Mouse (Mus musculus): ENCODE measurements at regions not wholly inside any gene's neighbourhood (a gene's known extent, or its start where the extent isn't known, plus 50 kb on each side); places are given as distances from the start of the nearest gene placed in this dataset.

DNA sequence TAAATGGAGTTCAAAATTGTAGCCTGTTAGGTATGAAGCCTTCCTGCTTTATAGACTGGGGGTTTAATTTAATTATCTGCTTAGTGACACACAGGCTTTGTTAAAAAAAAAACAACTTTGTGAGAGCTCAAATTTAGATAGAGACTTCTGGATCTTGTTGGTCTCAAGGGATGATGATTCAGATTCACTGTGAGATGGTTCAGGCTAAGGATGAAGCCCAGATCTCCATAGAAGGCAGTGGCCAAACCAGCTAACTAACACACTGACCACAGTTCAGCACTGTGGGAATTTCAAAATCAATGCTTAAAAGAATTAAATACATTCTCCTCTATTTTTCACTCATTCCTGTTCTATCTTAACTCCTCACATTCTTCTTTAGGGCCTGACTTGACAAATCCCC, 395.7 kb upstream of the Zeb2 start:
- no peak for DNase-seq (ENCODE audit: low read depth, low spot score)

- DNase-seq (ENCODE audit: low read depth, low spot score): no peak
These were observed 394.6 kb upstream of the Zeb2 start for GRCm38 (mm10) chr2:45511791-45512190.

- DNase-seq (ENCODE audit: low read depth, low spot score): no peak
These were observed 387.3 kb upstream of the Zeb2 start for GRCm38 (mm10) chr2:45504468-45504867.

GRCm38 (mm10) chr2:45493656-45494055, 376.5 kb upstream of the Zeb2 start:
- no peak for DNase-seq (ENCODE audit: low read depth, low spot score)

- no peak for DNase-seq (ENCODE audit: low read depth, low spot score)
These were observed 369.3 kb upstream of the Zeb2 start for GRCm38 (mm10) chr2:45486530-45486929.

DNA sequence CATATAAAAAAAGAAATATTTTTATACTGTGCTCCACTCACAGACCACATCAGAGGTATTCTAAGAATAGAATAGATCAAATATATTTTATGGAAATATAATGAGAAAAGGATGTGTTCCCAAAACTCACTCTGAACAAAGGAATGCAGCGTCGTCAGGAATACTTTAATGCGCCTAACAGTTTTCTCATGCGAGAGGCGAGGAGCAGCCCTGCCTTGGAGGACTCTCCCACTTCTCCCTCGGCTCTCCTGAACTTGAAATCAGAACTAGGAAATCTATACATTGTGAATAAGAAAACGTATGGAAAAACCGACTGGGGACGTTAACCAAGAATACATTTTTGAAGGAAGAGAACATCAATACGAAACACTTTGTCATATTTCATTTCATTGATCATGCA, 368.3 kb upstream of the Zeb2 start:
- DNase-seq (ENCODE audit: low read depth, low spot score): no peak

DNA sequence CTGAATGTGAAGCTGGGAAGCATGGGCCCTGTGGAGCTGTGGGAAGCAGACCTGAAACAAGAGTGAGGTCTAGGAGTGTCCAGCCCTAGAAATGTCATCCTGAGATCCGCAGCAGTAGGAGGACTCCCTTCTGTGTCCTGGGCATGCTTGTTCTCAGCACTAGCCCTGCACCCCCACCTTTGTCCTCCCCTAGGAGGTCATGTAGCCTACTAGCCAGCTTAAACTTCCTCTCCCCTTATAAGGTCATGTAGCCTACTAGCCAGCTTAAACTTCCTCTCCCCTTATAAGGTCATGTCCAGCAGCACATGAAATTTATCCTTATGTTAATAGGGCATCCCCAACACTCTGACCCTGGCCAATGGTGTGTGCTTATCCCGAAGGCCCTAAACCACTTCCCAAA, 363.5 kb upstream of the Zeb2 start:
- no peak for DNase-seq (ENCODE audit: low read depth, low spot score)

- DNase-seq (ENCODE audit: low read depth, low spot score): no peak
These were observed 358.8 kb upstream of the Zeb2 start for GRCm38 (mm10) chr2:45475996-45476395.

- no peak for DNase-seq (ENCODE audit: low read depth, low spot score)
These were observed 347.1 kb upstream of the Zeb2 start for GRCm38 (mm10) chr2:45464306-45464705.

GRCm38 (mm10) chr2:45459410-45459809, 342.2 kb upstream of the Zeb2 start:
- no peak for DNase-seq (ENCODE audit: low read depth, low spot score)

DNA sequence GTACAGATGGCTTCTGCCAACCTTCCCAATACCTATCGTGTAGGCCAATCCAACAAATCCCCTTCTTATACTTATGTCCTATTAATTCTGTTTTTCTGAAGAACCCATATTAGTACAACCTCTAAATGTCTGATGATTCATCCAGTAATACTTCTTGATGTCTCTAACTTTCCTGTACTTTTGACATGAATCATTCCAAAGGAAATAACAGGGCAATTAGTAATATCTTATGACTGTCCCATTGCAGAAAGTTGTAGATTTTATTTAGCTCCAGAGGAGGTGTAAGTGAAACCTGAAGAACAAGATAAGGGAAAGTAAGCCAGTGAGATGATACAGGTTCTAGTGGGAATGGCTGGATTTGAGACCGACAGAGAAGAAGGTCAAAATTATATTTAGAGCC, 337.6 kb upstream of the Zeb2 start:
- no peak for DNase-seq (ENCODE audit: low read depth, low spot score)

GRCm38 (mm10) chr2:45439146-45439545, 322.0 kb upstream of the Zeb2 start:
- DNase-seq (ENCODE audit: low read depth, low spot score): no peak

GRCm38 (mm10) chr2:45438739-45439138, 321.5 kb upstream of the Zeb2 start:
- DNase-seq (ENCODE audit: low read depth, low spot score): no peak

DNA sequence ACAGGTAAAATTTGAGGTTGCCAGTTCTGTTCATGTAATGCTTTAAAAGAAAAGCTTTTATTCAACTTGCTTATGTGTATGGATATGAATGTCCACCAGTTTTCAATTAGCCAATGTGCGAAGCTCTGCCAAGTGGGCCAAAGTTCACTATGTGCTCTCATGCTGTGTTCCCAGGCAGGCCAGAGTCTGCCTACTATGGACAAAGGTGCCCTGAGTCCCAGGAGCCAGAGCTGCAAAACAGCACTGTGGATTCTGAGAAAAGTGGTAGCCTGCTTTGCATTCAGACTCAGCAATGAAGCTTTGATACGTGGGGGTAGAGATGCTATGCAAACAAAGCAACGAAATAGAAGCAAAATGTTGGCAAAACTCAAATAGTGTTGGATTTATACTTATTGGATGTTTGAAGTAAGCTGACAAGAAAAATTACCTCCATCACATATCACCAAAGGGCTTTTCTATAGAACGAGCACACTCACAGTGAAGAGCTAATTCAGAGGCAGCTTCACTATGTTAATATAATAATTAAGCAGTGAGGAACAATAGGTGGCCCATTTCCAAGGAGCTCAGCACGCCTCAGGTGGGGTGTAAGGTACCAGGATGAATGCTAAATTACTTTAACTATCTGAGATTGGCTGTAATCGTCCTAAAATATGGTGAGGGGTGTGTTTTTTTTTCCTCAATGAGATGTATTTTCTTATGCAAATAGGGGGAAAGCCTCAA, 318.2 kb upstream of the Zeb2 start:
- no peak for DNase-seq (ENCODE audit: low read depth, low spot score)

GRCm38 (mm10) chr2:45434789-45435188, 317.6 kb upstream of the Zeb2 start:
- DNase-seq (ENCODE audit: low read depth, low spot score): no peak

- no peak for DNase-seq (ENCODE audit: low read depth, low spot score)
These were observed 317.0 kb upstream of the Zeb2 start for GRCm38 (mm10) chr2:45434169-45434568.

- DNase-seq (ENCODE audit: low read depth, low spot score): no peak
These were observed 314.2 kb upstream of the Zeb2 start for GRCm38 (mm10) chr2:45431366-45431765.

GRCm38 (mm10) chr2:45421774-45422173, 304.6 kb upstream of the Zeb2 start:
- DNase-seq (ENCODE audit: low read depth, low spot score): no peak

GRCm38 (mm10) chr2:45408136-45408535, 290.9 kb upstream of the Zeb2 start:
- no peak for DNase-seq (ENCODE audit: low read depth, low spot score)

GRCm38 (mm10) chr2:45389902-45390492, 272.8 kb upstream of the Zeb2 start:
- no peak for DNase-seq (ENCODE audit: low read depth, low spot score)

- DNase-seq (ENCODE audit: low read depth, low spot score): no peak
These were observed 254.1 kb upstream of the Zeb2 start for GRCm38 (mm10) chr2:45371268-45371667.

- no peak for DNase-seq (ENCODE audit: low read depth, low spot score)
These were observed 253.4 kb upstream of the Zeb2 start for GRCm38 (mm10) chr2:45370615-45370968.

GRCm38 (mm10) chr2:45369914-45370614, 252.9 kb upstream of the Zeb2 start:
- DNase-seq (ENCODE audit: low read depth, low spot score): no peak
